Mouse (Mus musculus): ENCODE results near the gene Cadm1. TPM values are rescaled to one million over a fixed set of nuclear protein-coding genes. Genes with fewer than 3 reads are reported as not detected.

Cadm1 gene
- polyA plus RNA-seq, 1 experiment from 2014 or later: 105 TPM

GRCm38 (mm10) chr9:47755119-47755518, 225.1 kb downstream of the Cadm1 start:
- no peaks in the 10 kb centered on the region for H3K9me3 ChIP-seq (ENCODE audit: control insufficient read depth, low read length)
- no peak overlapping the region for H3K27ac ChIP-seq (ENCODE audit: low read depth, low read length)
- no peak overlapping the region for H3K9ac ChIP-seq (ENCODE audit: low read length)
- DNase-seq (ENCODE audit: low spot score) (no peak), ATAC-seq (replicated peaks; ENCODE audit: low FRiP score) (no peak)
- H3K36me3 ChIP-seq (ENCODE audit: control insufficient read depth, insufficient read depth, low read length): no peaks in the 10 kb centered on the region
- H3K4me1 ChIP-seq (replicated peaks; ENCODE audit: control insufficient read depth, insufficient read depth, low read length): peaks cover 8% of the 10 kb centered on the region
- 53% methylated on average over 12 of the region's 12 CpGs for WGBS
- no peak overlapping the region for H3K4me2 ChIP-seq (ENCODE audit: low read depth, low read length, severe bottlenecking)
- no peaks in the 10 kb centered on the region for H3K27me3 ChIP-seq (ENCODE audit: control insufficient read depth, insufficient read depth, low read length)
- no peak overlapping the region for H3K4me3 ChIP-seq (ENCODE audit: low read depth, low read length)

- Histone ChIP-seq H3K27ac (ENCODE audit: low read depth, low read length) (no peak overlapping the region), H3K9me3 (ENCODE audit: control insufficient read depth, low read length) (no peaks in the 10 kb centered on the region), H3K36me3 (ENCODE audit: control insufficient read depth, insufficient read depth, low read length) (no peaks in the 10 kb centered on the region), H3K4me3 (ENCODE audit: low read depth, low read length) (no peak overlapping the region), H3K4me2 (ENCODE audit: low read depth, low read length, severe bottlenecking) (no peak overlapping the region), H3K27me3 (ENCODE audit: control insufficient read depth, insufficient read depth, low read length) (no peaks in the 10 kb centered on the region), H3K9ac (ENCODE audit: low read length) (no peak overlapping the region), H3K4me1 (replicated peaks; ENCODE audit: control insufficient read depth, insufficient read depth, low read length) (peaks cover 5% of the 10 kb centered on the region)
- ATAC-seq (replicated peaks; ENCODE audit: low FRiP score) (no peak), DNase-seq (ENCODE audit: low spot score) (no peak)
- WGBS: 90% methylated on average over 2 of the region's 2 CpGs
Observed at GRCm38 (mm10) chr9:47757798-47758197, 227.8 kb downstream of the Cadm1 start.

- no peak for DNase-seq (ENCODE audit: low spot score)
- no peak for ATAC-seq (replicated peaks; ENCODE audit: low FRiP score)
- Histone ChIP-seq H3K4me3 (ENCODE audit: low read depth, low read length) (no peak overlapping the region), H3K27ac (ENCODE audit: low read depth, low read length) (no peak overlapping the region), H3K36me3 (ENCODE audit: control insufficient read depth, insufficient read depth, low read length) (no peaks in the 10 kb centered on the region), H3K4me1 (replicated peaks; ENCODE audit: control insufficient read depth, insufficient read depth, low read length) (peaks cover 3% of the 10 kb centered on the region), H3K27me3 (ENCODE audit: control insufficient read depth, insufficient read depth, low read length) (no peaks in the 10 kb centered on the region), H3K9me3 (ENCODE audit: control insufficient read depth, low read length) (no peaks in the 10 kb centered on the region), H3K9ac (ENCODE audit: low read length) (no peak overlapping the region), H3K4me2 (ENCODE audit: low read depth, low read length, severe bottlenecking) (no peak overlapping the region)
- 79% methylated on average over 3 of the region's 3 CpGs for WGBS
Observed at GRCm38 (mm10) chr9:47758320-47758719, 228.3 kb downstream of the Cadm1 start.

GRCm38 (mm10) chr9:47759807-47760206, 229.8 kb downstream of the Cadm1 start:
- 66% methylated on average over 7 of the region's 7 CpGs for whole genome bisulfite sequencing
- peaks cover 3% of the 10 kb centered on the region for H3K4me1 ChIP-seq (replicated peaks; ENCODE audit: control insufficient read depth, insufficient read depth, low read length)
- no peak overlapping the region for H3K4me2 ChIP-seq (ENCODE audit: low read depth, low read length, severe bottlenecking)
- no peak for ATAC-seq (replicated peaks; ENCODE audit: low FRiP score)
- no peak overlapping the region for H3K4me3 ChIP-seq (ENCODE audit: low read depth, low read length)
- H3K27me3 ChIP-seq (ENCODE audit: control insufficient read depth, insufficient read depth, low read length): no peaks in the 10 kb centered on the region
- no peak overlapping the region for H3K27ac ChIP-seq (ENCODE audit: low read depth, low read length)
- no peaks in the 10 kb centered on the region for H3K9me3 ChIP-seq (ENCODE audit: control insufficient read depth, low read length)
- no peak overlapping the region for H3K9ac ChIP-seq (ENCODE audit: low read length)
- no peaks in the 10 kb centered on the region for H3K36me3 ChIP-seq (ENCODE audit: control insufficient read depth, insufficient read depth, low read length)
- DNase-seq (ENCODE audit: low spot score): no peak

- Histone ChIP-seq H3K9ac (ENCODE audit: low read length) (no peak overlapping the region), H3K9me3 (ENCODE audit: control insufficient read depth, low read length) (no peaks in the 10 kb centered on the region), H3K36me3 (ENCODE audit: control insufficient read depth, insufficient read depth, low read length) (no peaks in the 10 kb centered on the region), H3K4me3 (ENCODE audit: low read depth, low read length) (no peak overlapping the region), H3K27me3 (ENCODE audit: control insufficient read depth, insufficient read depth, low read length) (no peaks in the 10 kb centered on the region), H3K27ac (ENCODE audit: low read depth, low read length) (no peak overlapping the region), H3K4me1 (replicated peaks; ENCODE audit: control insufficient read depth, insufficient read depth, low read length) (peaks cover 3% of the 10 kb centered on the region), H3K4me2 (ENCODE audit: low read depth, low read length, severe bottlenecking) (no peak overlapping the region)
- no peak for DNase-seq (ENCODE audit: low spot score)
- no peak for ATAC-seq (replicated peaks; ENCODE audit: low FRiP score)
- WGBS: 66% methylated on average over 5 of the region's 5 CpGs
Observed at GRCm38 (mm10) chr9:47761601-47762000, 231.6 kb downstream of the Cadm1 start.

- no peaks in the 10 kb centered on the region for H3K36me3 ChIP-seq (ENCODE audit: control insufficient read depth, insufficient read depth, low read length)
- no peak overlapping the region for H3K9ac ChIP-seq (ENCODE audit: low read length)
- no peak overlapping the region for H3K4me3 ChIP-seq (ENCODE audit: low read depth, low read length)
- no peaks in the 10 kb centered on the region for H3K9me3 ChIP-seq (ENCODE audit: control insufficient read depth, low read length)
- ATAC-seq (replicated peaks; ENCODE audit: low FRiP score): no peak
- H3K4me2 ChIP-seq (ENCODE audit: low read depth, low read length, severe bottlenecking): no peak overlapping the region
- DNase-seq (ENCODE audit: low spot score): no peak
- peaks cover 3% of the 10 kb centered on the region for H3K4me1 ChIP-seq (replicated peaks; ENCODE audit: control insufficient read depth, insufficient read depth, low read length)
- H3K27me3 ChIP-seq (ENCODE audit: control insufficient read depth, insufficient read depth, low read length): no peaks in the 10 kb centered on the region
- WGBS: 92% methylated on average over 5 of the region's 5 CpGs
- H3K27ac ChIP-seq (ENCODE audit: low read depth, low read length): no peak overlapping the region
Observed at GRCm38 (mm10) chr9:47762913-47763312, 232.9 kb downstream of the Cadm1 start.

- Histone ChIP-seq H3K27me3 (ENCODE audit: control insufficient read depth, insufficient read depth, low read length) (no peaks in the 10 kb centered on the region), H3K4me2 (ENCODE audit: low read depth, low read length, severe bottlenecking) (no peak overlapping the region), H3K36me3 (ENCODE audit: control insufficient read depth, insufficient read depth, low read length) (no peaks in the 10 kb centered on the region), H3K9me3 (ENCODE audit: control insufficient read depth, low read length) (no peaks in the 10 kb centered on the region), H3K9ac (ENCODE audit: low read length) (no peak overlapping the region), H3K4me1 (replicated peaks; ENCODE audit: control insufficient read depth, insufficient read depth, low read length) (peaks cover under 1% of the 10 kb centered on the region), H3K27ac (ENCODE audit: low read depth, low read length) (no peak overlapping the region), H3K4me3 (ENCODE audit: low read depth, low read length) (no peak overlapping the region)
- 77% methylated on average over 5 of the region's 5 CpGs for whole genome bisulfite sequencing
- DNase-seq (ENCODE audit: low spot score) (no peak), ATAC-seq (replicated peaks; ENCODE audit: low FRiP score) (no peak)
Observed at GRCm38 (mm10) chr9:47764920-47765319, 234.9 kb downstream of the Cadm1 start.

GRCm38 (mm10) chr9:47765323-47765722, 235.3 kb downstream of the Cadm1 start:
- 94% methylated on average over 13 of the region's 13 CpGs for WGBS
- Histone ChIP-seq H3K4me1 (replicated peaks; ENCODE audit: control insufficient read depth, insufficient read depth, low read length) (no peaks in the 10 kb centered on the region), H3K36me3 (ENCODE audit: control insufficient read depth, insufficient read depth, low read length) (no peaks in the 10 kb centered on the region), H3K27me3 (ENCODE audit: control insufficient read depth, insufficient read depth, low read length) (no peaks in the 10 kb centered on the region), H3K27ac (ENCODE audit: low read depth, low read length) (no peak overlapping the region), H3K4me3 (ENCODE audit: low read depth, low read length) (no peak overlapping the region), H3K9me3 (ENCODE audit: control insufficient read depth, low read length) (no peaks in the 10 kb centered on the region), H3K4me2 (ENCODE audit: low read depth, low read length, severe bottlenecking) (no peak overlapping the region), H3K9ac (ENCODE audit: low read length) (no peak overlapping the region)
- no peak for ATAC-seq (replicated peaks; ENCODE audit: low FRiP score)
- DNase-seq (ENCODE audit: low spot score): no peak

- Histone ChIP-seq H3K27me3 (ENCODE audit: control insufficient read depth, insufficient read depth, low read length) (no peaks in the 10 kb centered on the region), H3K4me2 (ENCODE audit: low read depth, low read length, severe bottlenecking) (no peak overlapping the region), H3K36me3 (ENCODE audit: control insufficient read depth, insufficient read depth, low read length) (no peaks in the 10 kb centered on the region), H3K9me3 (ENCODE audit: control insufficient read depth, low read length) (no peaks in the 10 kb centered on the region), H3K9ac (ENCODE audit: low read length) (no peak overlapping the region), H3K4me1 (replicated peaks; ENCODE audit: control insufficient read depth, insufficient read depth, low read length) (peaks cover 3% of the 10 kb centered on the region; the same call in 1 of the 2 replicates), H3K27ac (ENCODE audit: low read depth, low read length) (no peak overlapping the region), H3K4me3 (ENCODE audit: low read depth, low read length) (no peak overlapping the region)
- no peak for DNase-seq (ENCODE audit: low spot score)
- no peak for ATAC-seq (replicated peaks; ENCODE audit: low FRiP score)
- WGBS: 87% methylated on average over 10 of the region's 10 CpGs
Observed at GRCm38 (mm10) chr9:47766342-47766741, 236.4 kb downstream of the Cadm1 start.

All from forebrain, embryonic 11.5 days (tissue).